Mouse (Mus musculus): ENCODE data around the gene Phf5a. TPM values are rescaled to one million over a fixed set of nuclear protein-coding genes. Genes with fewer than 3 reads are reported as not detected.
A peak's percentile ranks its signal among the peaks of the same experiment; 100 is the strongest.
"Not testable (repeated sequence)": the region's sequence is repeated elsewhere in the genome, so short reads cannot be mapped to it uniquely, and the experiment has no call there.

The Phf5a gene
- 255 and 271 TPM in 2 replicates for polyA plus RNA-seq (2016; fragmentation: Nextera tagmentation; extraction: Ambion mirVana)

DNA sequence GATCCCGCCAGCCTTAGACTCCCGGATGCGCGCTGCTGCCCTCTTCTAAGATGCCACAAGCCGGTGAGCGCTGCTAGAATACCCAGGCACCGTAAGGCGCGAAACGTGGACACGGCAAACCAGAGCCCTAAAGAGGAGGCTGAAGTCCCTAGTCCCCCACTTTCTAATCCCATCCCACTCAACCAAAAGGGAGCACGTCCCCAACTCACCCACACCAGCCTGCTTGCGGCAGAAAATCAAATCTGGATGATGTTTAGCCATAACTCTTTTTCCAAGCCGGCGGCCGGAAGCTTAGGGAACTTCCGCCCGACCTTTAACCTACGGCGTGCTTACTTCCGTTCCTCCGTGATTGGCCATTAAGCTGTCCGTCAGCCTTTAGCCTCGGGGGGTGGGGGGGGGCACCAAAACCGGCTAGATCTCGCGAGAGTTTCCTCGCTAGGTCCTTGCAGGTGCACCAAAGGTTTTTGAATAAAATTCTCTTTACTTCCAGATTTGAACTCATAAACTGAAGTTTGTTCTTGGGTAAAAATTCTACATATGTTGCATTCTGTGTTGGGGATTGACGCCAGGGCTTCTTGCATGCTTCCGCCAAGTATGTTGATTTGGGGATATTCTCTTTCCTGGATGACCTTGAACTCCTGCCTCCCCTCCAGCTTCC is at the start of gene Phf5a:
Phf5a (minus strand) TSS at position 308 of the 658 bp plus-strand sequence.
- Histone ChIP-seq H3K27me3 (ENCODE audit: poor library complexity, severe bottlenecking) (no peaks in the 10 kb centered on the region), H3K4me3 (peak within 1 kb of the TSS; percentile 99), H3K9me3 (no peaks in the 10 kb centered on the region), H3K4me1 (peaks cover 28% of the 10 kb centered on the region), H3K27ac (peak within 1 kb of the TSS; percentile 97), H3K36me3 (replicated peaks) (peaks cover 41% of the 10 kb centered on the region)
- under 1% methylated on average over 30 of the region's 30 CpGs for WGBS
- DNase-seq (ENCODE audit: extremely low spot score, low spot score): peak; percentile 94

- H3K9me3 ChIP-seq: no peaks in the 10 kb centered on the region
- WGBS: 75% methylated on average over 5 of the region's 5 CpGs
- H3K4me1 ChIP-seq: peaks cover 25% of the 10 kb centered on the region
- H3K36me3 ChIP-seq (replicated peaks): peaks cover 64% of the 10 kb centered on the region
- no peak overlapping the region for H3K4me3 ChIP-seq
- H3K27ac ChIP-seq: no peak overlapping the region
- DNase-seq (ENCODE audit: extremely low spot score, low spot score): no peak
- H3K27me3 ChIP-seq (ENCODE audit: poor library complexity, severe bottlenecking): no peaks in the 10 kb centered on the region
Measured at GRCm38 (mm10) chr15:81921255-81921654, 49.5 kb upstream of the Phf5a start.

- DNase-seq (ENCODE audit: extremely low spot score, low spot score): no peak
- peaks cover 70% of the 10 kb centered on the region for H3K36me3 ChIP-seq (replicated peaks)
- WGBS: 88% methylated on average over 10 of the region's 10 CpGs
- H3K4me3 ChIP-seq: no peak overlapping the region
- H3K27me3 ChIP-seq (ENCODE audit: poor library complexity, severe bottlenecking): no peaks in the 10 kb centered on the region
- no peaks in the 10 kb centered on the region for H3K9me3 ChIP-seq
- no peak overlapping the region for H3K27ac ChIP-seq
- peaks cover 19% of the 10 kb centered on the region for H3K4me1 ChIP-seq
Measured at GRCm38 (mm10) chr15:81920546-81921217, 49.0 kb upstream of the Phf5a start.

- H3K36me3 ChIP-seq (replicated peaks): peaks cover 81% of the 10 kb centered on the region
- DNase-seq (ENCODE audit: extremely low spot score, low spot score): no peak
- peaks cover 3% of the 10 kb centered on the region for H3K4me1 ChIP-seq
- H3K27me3 ChIP-seq (ENCODE audit: poor library complexity, severe bottlenecking): no peaks in the 10 kb centered on the region
- no peak overlapping the region for H3K4me3 ChIP-seq
- 87% methylated on average over 5 of the region's 5 CpGs for WGBS
- no peak overlapping the region for H3K27ac ChIP-seq
- no peaks in the 10 kb centered on the region for H3K9me3 ChIP-seq
Measured at GRCm38 (mm10) chr15:81919062-81919461, 47.4 kb upstream of the Phf5a start.

DNA sequence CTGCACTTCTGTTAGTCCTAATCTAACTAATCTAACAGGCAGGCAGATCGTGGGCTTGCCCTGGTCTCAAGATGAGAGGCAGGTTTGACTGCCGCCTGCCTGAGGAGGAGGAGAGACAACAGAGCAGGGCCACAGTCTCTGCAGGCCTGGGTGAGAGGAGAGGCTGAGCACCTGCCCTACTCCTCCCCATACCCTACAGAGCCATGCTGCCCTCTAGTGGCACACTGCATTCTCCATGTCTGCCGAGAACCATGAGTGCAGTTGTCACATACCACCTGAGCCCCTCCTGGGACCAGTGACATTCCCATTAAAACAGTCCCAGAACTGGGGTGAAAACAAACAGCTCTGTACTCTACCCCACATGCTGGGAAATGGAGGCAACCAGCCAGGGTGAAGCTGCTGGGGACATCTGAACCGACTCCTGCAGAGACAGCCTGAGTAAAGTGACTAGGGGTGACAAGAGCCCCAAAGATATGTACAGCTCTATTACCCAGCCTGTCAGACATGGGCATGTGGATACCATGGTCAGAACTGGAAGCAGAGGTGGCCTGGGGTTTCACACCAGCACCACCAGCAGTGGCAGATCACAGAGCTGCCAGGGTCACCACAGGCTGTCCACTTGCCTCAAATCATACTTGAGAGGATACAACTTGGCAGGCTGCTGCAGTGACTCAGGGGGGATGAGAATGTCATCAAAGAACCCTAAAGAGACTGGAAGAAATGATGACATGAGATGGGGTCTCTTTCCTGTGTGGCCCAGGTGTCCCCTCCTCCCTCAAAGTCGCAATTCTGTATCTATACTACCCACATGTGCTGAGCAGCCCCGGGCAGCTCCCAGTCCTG is 46.1 kb upstream of the Phf5a start:
- Histone ChIP-seq H3K27me3 (ENCODE audit: poor library complexity, severe bottlenecking) (no peaks in the 10 kb centered on the region), H3K9me3 (no peaks in the 10 kb centered on the region), H3K4me1 (no peaks in the 10 kb centered on the region), H3K27ac (no peak overlapping the region), H3K36me3 (replicated peaks) (peaks cover 84% of the 10 kb centered on the region), H3K4me3 (no peak overlapping the region)
- peak; percentile 60 for DNase-seq (ENCODE audit: extremely low spot score, low spot score)
- WGBS: 68% methylated on average over 6 of the region's 6 CpGs

DNA sequence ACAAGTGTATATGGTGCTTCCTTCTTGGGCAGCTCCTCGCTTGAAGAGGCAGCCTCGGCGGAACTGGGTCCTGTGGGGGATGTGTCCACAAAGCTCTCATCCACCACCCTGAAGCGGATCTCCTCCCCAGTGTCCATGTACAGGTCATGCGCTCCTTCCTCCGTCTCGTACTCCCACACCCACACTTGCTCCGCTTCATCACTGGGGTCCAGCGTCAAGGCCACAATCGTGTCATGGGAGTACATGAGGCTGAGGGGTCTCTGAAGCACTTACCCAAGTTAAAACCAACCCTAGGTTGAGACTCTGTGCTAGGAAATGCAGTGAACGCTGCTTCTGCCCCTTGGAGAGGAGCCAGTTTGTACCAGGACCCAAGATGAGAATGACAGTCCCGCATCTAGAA is 45.5 kb upstream of the Phf5a start:
- H3K27me3 ChIP-seq (ENCODE audit: poor library complexity, severe bottlenecking): no peaks in the 10 kb centered on the region
- H3K36me3 ChIP-seq (replicated peaks): peaks cover 87% of the 10 kb centered on the region

DNA sequence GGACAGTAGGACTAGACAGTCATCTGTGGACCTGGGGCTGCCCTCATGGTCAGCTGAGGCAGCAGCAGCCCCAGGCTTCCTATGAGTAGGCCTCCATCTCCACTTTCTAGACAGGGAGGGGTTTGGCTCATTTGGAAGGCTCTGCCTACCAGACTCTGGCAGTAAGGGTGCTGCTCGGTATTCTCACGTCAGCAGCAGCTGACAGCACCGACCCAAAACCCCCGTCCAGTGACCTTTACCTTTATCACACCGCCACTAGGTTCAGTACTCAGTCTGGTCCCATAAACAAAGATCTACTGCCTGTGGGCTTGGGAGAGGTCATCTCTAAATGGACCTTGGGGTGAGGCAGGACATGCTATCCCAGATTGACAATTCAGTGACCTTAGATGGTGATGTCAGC is 44.0 kb upstream of the Phf5a start:
- no peaks in the 10 kb centered on the region for H3K4me1 ChIP-seq
- no peak overlapping the region for H3K27ac ChIP-seq
- H3K27me3 ChIP-seq (ENCODE audit: poor library complexity, severe bottlenecking): no peaks in the 10 kb centered on the region
- no peak overlapping the region for H3K4me3 ChIP-seq
- peaks cover 88% of the 10 kb centered on the region for H3K36me3 ChIP-seq (replicated peaks)
- no peaks in the 10 kb centered on the region for H3K9me3 ChIP-seq
- 94% methylated on average over 5 of the region's 5 CpGs for WGBS
- no peak for DNase-seq (ENCODE audit: extremely low spot score, low spot score)

More for the DNA sequence above, 45.5 kb upstream of the Phf5a start:
- Histone ChIP-seq H3K9me3 (no peaks in the 10 kb centered on the region), H3K4me3 (no peak overlapping the region), H3K4me1 (no peaks in the 10 kb centered on the region), H3K27ac (no peak overlapping the region)
- 94% methylated on average over 12 of the region's 12 CpGs for WGBS
- no peak for DNase-seq (ENCODE audit: extremely low spot score, low spot score)

- no peak overlapping the region for H3K4me3 ChIP-seq
- WGBS: 92% methylated on average over 5 of the region's 5 CpGs
- H3K27ac ChIP-seq: no peak overlapping the region
- H3K4me1 ChIP-seq: no peaks in the 10 kb centered on the region
- DNase-seq (ENCODE audit: extremely low spot score, low spot score): no peak
- no peaks in the 10 kb centered on the region for H3K9me3 ChIP-seq
- no peaks in the 10 kb centered on the region for H3K27me3 ChIP-seq (ENCODE audit: poor library complexity, severe bottlenecking)
- H3K36me3 ChIP-seq (replicated peaks): peaks cover 94% of the 10 kb centered on the region
Measured at GRCm38 (mm10) chr15:81914668-81915067, 43.0 kb upstream of the Phf5a start.

GRCm38 (mm10) chr15:81912498-81912897 is 40.8 kb upstream of the Phf5a start:
- Histone ChIP-seq H3K4me3 (no peak overlapping the region), H3K4me1 (no peaks in the 10 kb centered on the region), H3K9me3 (no peaks in the 10 kb centered on the region), H3K36me3 (replicated peaks) (peaks cover 100% of the 10 kb centered on the region), H3K27ac (no peak overlapping the region), H3K27me3 (ENCODE audit: poor library complexity, severe bottlenecking) (no peaks in the 10 kb centered on the region)
- WGBS: 88% methylated on average over 2 of the region's 2 CpGs
- DNase-seq (ENCODE audit: extremely low spot score, low spot score): no peak

DNA sequence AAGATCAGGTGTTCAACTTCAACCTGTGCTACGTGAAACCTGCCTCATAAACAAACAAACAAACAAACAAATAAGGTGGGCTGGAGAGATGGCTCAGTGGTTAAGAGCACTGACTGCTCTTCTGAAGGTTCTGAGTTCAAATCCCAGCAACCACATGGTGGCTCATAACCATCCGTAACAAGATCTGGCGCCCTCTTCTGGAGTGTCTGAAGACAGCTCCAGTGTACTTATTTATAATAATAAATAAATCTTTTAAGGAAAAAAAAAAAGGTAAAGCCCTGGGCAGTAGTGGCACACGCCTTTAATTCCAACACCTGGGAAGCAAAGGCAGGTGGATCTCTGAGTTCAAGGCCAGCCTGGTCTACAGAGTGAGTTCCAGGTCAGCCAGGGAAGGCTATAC is 37.1 kb upstream of the Phf5a start:
- not testable (repeated sequence) for H3K27ac ChIP-seq; H3K9me3 ChIP-seq; DNase-seq (ENCODE audit: extremely low spot score, low spot score); H3K4me3 ChIP-seq; H3K4me1 ChIP-seq; H3K27me3 ChIP-seq (ENCODE audit: poor library complexity, severe bottlenecking)
- H3K36me3 ChIP-seq (replicated peaks): peaks cover 100% of the 10 kb centered on the region
- WGBS: 87% methylated on average over 4 of the region's 4 CpGs

DNA sequence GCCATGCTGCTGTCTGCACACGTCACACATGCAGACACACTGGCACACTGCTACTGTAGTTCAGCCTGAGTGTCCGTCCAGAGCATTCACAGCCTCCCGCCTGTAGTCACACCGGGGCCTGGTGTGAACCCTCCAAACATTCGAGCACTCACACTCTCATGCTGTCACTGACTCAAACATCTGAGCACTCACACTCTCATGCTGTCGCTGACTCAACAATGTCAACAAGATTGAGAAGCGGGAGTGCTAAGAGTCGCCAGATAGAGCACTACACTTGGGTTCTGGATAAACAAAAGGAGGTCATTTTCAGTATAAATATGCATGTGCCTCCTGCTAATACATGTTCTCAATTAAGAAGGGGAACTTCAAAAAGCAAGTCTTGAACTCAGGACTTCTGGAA is 36.2 kb upstream of the Phf5a start:
- H3K27me3 ChIP-seq (ENCODE audit: poor library complexity, severe bottlenecking): no peaks in the 10 kb centered on the region
- peaks cover 100% of the 10 kb centered on the region for H3K36me3 ChIP-seq (replicated peaks)
- 96% methylated on average over 8 of the region's 8 CpGs for WGBS

DNA sequence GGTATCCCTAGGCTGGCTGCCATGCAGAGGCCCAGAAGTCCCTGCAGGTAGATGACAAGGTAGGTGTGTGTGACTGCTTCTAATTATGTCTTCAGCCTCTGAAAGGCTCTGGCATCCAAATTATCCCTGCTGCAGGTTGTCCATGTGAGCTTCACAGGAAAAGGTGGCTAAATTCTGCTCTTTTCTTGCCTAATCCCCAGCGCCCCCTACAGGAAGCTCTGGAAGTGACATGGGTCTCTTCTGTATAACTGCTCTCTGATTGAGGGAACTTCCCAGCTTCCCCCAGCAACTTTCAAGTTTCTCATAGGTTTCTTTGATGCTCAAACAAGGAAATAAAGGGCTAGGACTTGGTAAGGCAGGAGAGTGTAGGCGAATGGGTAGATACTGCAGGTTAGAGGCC is 33.2 kb upstream of the Phf5a start:
- Histone ChIP-seq H3K27ac (no peak overlapping the region), H3K27me3 (ENCODE audit: poor library complexity, severe bottlenecking) (no peaks in the 10 kb centered on the region), H3K36me3 (replicated peaks) (peaks cover 100% of the 10 kb centered on the region), H3K9me3 (no peaks in the 10 kb centered on the region), H3K4me3 (no peak overlapping the region), H3K4me1 (no peaks in the 10 kb centered on the region)
- DNase-seq (ENCODE audit: extremely low spot score, low spot score): peak; percentile 67
- WGBS: 37% methylated on average over 2 of the region's 2 CpGs

More for the DNA sequence above, 36.2 kb upstream of the Phf5a start:
- Histone ChIP-seq H3K4me1 (no peaks in the 10 kb centered on the region), H3K9me3 (no peaks in the 10 kb centered on the region), H3K4me3 (no peak overlapping the region), H3K27ac (no peak overlapping the region)
- DNase-seq (ENCODE audit: extremely low spot score, low spot score): no peak

DNA sequence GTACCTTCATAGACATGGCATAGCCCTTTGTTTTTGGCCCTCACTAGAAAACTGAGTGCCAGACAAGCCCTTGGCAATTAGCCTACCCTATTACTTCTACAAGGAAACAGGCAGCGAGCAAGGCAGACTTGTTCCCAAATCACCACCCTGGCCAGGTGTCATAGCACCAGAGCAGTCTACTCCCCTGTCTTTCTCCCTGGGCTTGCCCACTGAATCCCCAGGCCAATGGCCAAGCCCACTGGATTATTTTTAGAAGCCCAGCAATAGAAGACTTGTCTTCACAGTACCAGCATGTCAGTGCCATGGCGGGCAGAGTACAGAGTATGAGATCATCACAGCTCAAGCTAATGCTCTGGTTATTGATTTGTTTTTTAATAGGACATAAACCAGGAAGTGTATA is 27.0 kb upstream of the Phf5a start:
- peaks cover 97% of the 10 kb centered on the region for H3K36me3 ChIP-seq (replicated peaks)
- DNase-seq (ENCODE audit: extremely low spot score, low spot score): no peak
- H3K27me3 ChIP-seq (ENCODE audit: poor library complexity, severe bottlenecking): no peaks in the 10 kb centered on the region
- no peaks in the 10 kb centered on the region for H3K4me1 ChIP-seq
- 96% methylated on average over 2 of the region's 2 CpGs for WGBS
- H3K27ac ChIP-seq: no peak overlapping the region
- H3K4me3 ChIP-seq: no peak overlapping the region
- no peaks in the 10 kb centered on the region for H3K9me3 ChIP-seq

Measured in forebrain, embryonic 10.5 days (tissue).